Mouse (Mus musculus) heart, adult 2 months (tissue): ENCODE measurements around the gene Srsf1.

Experiments
- CTCF ChIP-seq: fragments of 200-600 bp; IDR thresholded peaks from 2 replicates; pipeline ENCODE4 v1.8.1; 2022; ENCODE audit warnings: antibody characterized with exemption, mild to moderate bottlenecking, moderate library complexity
- EP300 ChIP-seq: fragments of 200-500 bp; IDR thresholded peaks from 2 replicates; pipeline ENCODE4 v1.6.1; 2011; ENCODE audit warnings: low read depth, low read length, control low read depth; ENCODE audit not compliant: insufficient read depth
- POLR2A ChIP-seq: fragments of 200-500 bp; IDR thresholded peaks from 2 replicates; pipeline ENCODE4 v1.6.1; 2011; ENCODE audit warnings: mild to moderate bottlenecking, low read depth, low read length, control low read depth; ENCODE audit not compliant: insufficient read depth

- TF ChIP-seq POLR2A, result no peak
- TF ChIP-seq CTCF, result no peak
- TF ChIP-seq EP300, result no peak
Observed at GRCm38 (mm10) chr11:88015161-88015560, 32.0 kb upstream of the Srsf1 start.
